Mouse (Mus musculus) lung, adult 2 months (tissue): ENCODE results near the gene Acer1.

Experiments used
- CTCF ChIP-seq: fragments of 200-500 bp; IDR thresholded peaks from 2 replicates; pipeline ENCODE4 v1.5.1; 2011; ENCODE audit warnings: mild to moderate bottlenecking, low read length, control low read depth; ENCODE audit not compliant: insufficient read depth
- POLR2A ChIP-seq: fragments of 200-500 bp; IDR thresholded peaks from 2 replicates; pipeline ENCODE4 v1.6.1; 2011; ENCODE audit warnings: low read depth, mild to moderate bottlenecking, control low read depth, low read length, borderline replicate concordance; ENCODE audit errors: extremely low read depth

GRCm38 (mm10) chr17:56986105-56986805 is 4.3 kb upstream of the Acer1 start:
- TF ChIP-seq CTCF (no peak), POLR2A (no peak)
